Mouse (Mus musculus): ENCODE data around the gene Arf5. TPM values are rescaled to one million over a fixed set of nuclear protein-coding genes. Genes with fewer than 3 reads are reported as not detected.

Arf5 gene
- polyA plus RNA-seq (2014; fragmentation: Nextera tagmentation; extraction: Ambion mirVana): 349 and 376 TPM in 2 replicates

DNA sequence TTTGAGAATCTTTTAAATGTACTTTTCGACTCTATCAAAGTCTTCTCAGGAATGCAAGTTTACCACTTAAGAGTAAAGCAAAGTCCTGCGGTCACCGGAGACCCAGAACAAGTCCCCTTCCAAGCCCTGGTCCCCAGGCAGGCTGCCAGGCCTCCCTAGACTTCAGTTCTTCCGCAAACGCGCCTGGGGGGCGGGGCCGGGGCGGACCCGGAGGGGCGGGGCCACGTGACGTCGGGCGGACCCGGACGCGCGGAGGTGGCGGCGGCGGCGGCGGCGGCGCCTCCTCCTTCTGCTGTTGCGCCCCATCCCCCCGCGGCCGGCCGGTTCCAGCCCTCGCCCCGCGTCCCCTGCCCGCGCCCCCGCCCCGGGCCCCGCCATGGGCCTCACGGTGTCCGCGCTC is at the start of gene Arf5:
Arf5 (plus strand) TSS at position 248 of the 400 bp plus-strand sequence.
- peaks cover 28% of the 10 kb centered on the region for H3K36me3 ChIP-seq (ENCODE audit: insufficient read depth)
- peak within 1 kb of the TSS; percentile 63 for H3K4me2 ChIP-seq
- peak within 1 kb of the TSS; percentile 97 for H3K9ac ChIP-seq
- ATAC-seq (ENCODE audit: insufficient read depth): peak; percentile 65
- TF ChIP-seq CTCF (IDR thresholded peaks at IDR 0.05; ENCODE audit: low read depth): no peak
- peak; percentile 95 for DNase-seq
- H3K9me3 ChIP-seq (ENCODE audit: low read depth, low read length): no peaks in the 10 kb centered on the region
- H3K27ac ChIP-seq (ENCODE audit: low read depth): peak within 1 kb of the TSS; percentile 86
- under 1% methylated on average over 26 of the region's 42 CpGs for WGBS
- H3K27me3 ChIP-seq (ENCODE audit: insufficient read depth, low read length): no peaks in the 10 kb centered on the region
- H3K4me1 ChIP-seq (ENCODE audit: insufficient read depth): peaks cover 8% of the 10 kb centered on the region
- peak within 1 kb of the TSS; percentile 89 for H3K4me3 ChIP-seq (ENCODE audit: low read depth, low read length)

DNA sequence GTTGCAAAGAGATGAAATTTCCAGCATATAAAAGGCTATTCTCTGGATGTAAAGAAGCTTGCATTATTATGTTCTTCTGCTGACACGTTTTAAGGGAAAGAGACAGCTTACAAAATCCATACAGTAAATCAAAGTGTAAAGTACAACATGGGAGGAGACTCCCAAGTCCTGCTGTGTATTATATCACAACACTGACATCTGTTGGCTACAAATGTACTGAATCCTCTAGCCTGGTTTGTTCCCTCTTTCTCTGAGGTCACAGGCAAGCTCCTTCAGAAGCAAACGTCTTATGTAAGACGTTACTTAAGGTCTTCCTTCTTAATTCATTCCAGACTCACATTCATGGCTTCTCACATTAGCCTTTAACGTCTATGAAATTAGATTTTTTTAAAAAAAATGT is 41.4 kb upstream of the Arf5 start:
- Histone ChIP-seq H3K9me3 (ENCODE audit: low read depth, low read length) (no peaks in the 10 kb centered on the region), H3K4me3 (ENCODE audit: low read depth, low read length) (no peak overlapping the region), H3K4me2 (no peak overlapping the region), H3K36me3 (ENCODE audit: insufficient read depth) (no peaks in the 10 kb centered on the region), H3K27ac (ENCODE audit: low read depth) (no peak overlapping the region), H3K27me3 (ENCODE audit: insufficient read depth, low read length) (no peaks in the 10 kb centered on the region), H3K9ac (no peak overlapping the region), H3K4me1 (ENCODE audit: insufficient read depth) (no peaks in the 10 kb centered on the region)
- DNase-seq (no peak), ATAC-seq (ENCODE audit: insufficient read depth) (no peak)
- 52% methylated on average over 4 of the region's 4 CpGs for WGBS
- TF ChIP-seq CTCF (IDR thresholded peaks at IDR 0.05; ENCODE audit: low read depth): no peak

DNA sequence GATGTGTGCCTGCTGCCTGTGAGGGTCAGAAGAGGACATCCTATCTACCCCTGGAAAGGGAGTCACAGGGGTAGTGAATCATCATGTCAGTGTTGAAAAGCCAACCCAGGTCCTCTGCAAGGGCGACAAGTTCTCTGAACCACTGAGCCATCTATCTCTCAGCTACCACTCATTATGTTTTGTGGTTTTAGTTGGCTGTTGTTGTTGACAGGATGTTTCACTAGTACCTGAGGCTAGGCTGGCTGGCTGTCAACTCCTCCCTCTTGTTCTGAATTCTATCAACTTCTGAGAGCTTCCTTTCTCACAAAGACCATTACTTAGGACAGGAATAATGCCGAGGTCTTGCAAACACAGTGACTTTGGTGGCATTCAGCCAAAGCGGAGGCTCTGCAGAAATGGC is 38.2 kb upstream of the Arf5 start:
- Histone ChIP-seq H3K9ac (no peak overlapping the region), H3K27me3 (ENCODE audit: insufficient read depth, low read length) (no peaks in the 10 kb centered on the region), H3K4me3 (ENCODE audit: low read depth, low read length) (no peak overlapping the region), H3K36me3 (ENCODE audit: insufficient read depth) (no peaks in the 10 kb centered on the region), H3K9me3 (ENCODE audit: low read depth, low read length) (no peaks in the 10 kb centered on the region), H3K27ac (ENCODE audit: low read depth) (no peak overlapping the region), H3K4me1 (ENCODE audit: insufficient read depth) (no peaks in the 10 kb centered on the region), H3K4me2 (no peak overlapping the region)
- WGBS: 78% methylated on average over 3 of the region's 3 CpGs
- DNase-seq: no peak
- ATAC-seq (ENCODE audit: insufficient read depth): no peak
- no peak for TF ChIP-seq CTCF (IDR thresholded peaks at IDR 0.05; ENCODE audit: low read depth)

DNA sequence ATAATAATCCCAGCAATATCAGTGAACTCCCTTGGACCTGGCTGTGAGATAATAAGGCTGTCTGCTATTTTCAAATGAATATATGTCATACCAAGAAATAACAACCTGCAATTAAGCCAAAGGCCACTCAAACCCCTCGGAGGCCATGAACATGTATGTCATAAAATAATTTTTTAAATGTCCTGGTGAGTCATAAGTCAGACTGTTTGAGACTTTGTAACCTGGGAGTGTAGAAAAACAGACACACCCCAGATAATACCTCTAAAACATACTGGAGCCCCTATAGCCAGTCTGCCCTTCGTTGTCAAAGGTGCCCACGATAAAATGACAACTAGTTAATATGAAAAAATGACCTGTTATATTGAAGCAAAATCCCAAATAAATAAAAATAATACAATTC is 34.3 kb upstream of the Arf5 start:
- no peak overlapping the region for H3K27ac ChIP-seq (ENCODE audit: low read depth)
- no peaks in the 10 kb centered on the region for H3K36me3 ChIP-seq (ENCODE audit: insufficient read depth)
- WGBS: 84% methylated on average over 3 of the region's 3 CpGs
- H3K4me3 ChIP-seq (ENCODE audit: low read depth, low read length): no peak overlapping the region
- no peaks in the 10 kb centered on the region for H3K4me1 ChIP-seq (ENCODE audit: insufficient read depth)
- H3K4me2 ChIP-seq: no peak overlapping the region
- no peaks in the 10 kb centered on the region for H3K27me3 ChIP-seq (ENCODE audit: insufficient read depth, low read length)
- H3K9me3 ChIP-seq (ENCODE audit: low read depth, low read length): no peaks in the 10 kb centered on the region
- no peak overlapping the region for H3K9ac ChIP-seq
- TF ChIP-seq CTCF (IDR thresholded peaks at IDR 0.05; ENCODE audit: low read depth): no peak
- DNase-seq (no peak), ATAC-seq (ENCODE audit: insufficient read depth) (no peak)

DNA sequence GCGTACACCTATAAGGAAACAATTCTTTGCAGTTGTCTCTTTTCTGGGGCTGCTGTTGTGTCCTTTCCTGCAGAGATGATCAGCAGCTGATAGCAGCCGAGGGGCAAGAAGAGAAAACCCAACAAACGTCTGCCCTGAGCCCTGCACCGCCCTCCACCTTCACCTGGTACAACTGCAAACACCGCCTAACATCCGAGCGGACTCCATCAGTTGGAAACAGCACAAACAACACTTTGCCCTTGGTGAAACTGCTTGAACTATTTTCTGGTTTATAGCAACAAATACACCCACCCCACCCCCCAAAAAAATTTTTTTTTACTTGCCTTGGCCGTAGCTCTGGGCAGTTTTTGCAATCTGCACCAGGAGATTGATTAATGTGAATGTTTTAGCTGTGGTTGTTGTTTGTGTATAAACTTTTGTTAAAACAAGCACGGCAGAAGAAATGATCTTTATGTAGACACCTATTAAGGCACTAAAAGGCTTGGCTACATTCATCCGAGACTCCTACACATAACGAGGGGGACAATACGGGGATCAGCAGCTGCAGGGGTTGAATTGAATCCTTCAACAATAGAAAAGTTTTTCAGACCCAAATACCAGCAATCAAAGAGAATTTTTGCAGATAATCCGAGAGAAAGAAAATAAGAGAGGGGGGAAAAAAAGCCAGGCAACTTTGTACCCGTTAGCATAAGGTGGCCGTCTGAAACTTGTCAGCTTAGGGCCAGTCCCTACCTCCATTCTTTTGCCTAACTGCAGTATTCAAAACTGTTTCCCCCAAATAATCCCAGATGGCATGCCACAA is 27.1 kb upstream of the Arf5 start:
- ATAC-seq (ENCODE audit: insufficient read depth) (no peak), DNase-seq (no peak)
- Histone ChIP-seq H3K27me3 (ENCODE audit: insufficient read depth, low read length) (peaks cover 27% of the 10 kb centered on the region), H3K9me3 (ENCODE audit: low read depth, low read length) (no peaks in the 10 kb centered on the region), H3K9ac (no peak overlapping the region), H3K4me1 (ENCODE audit: insufficient read depth) (no peaks in the 10 kb centered on the region), H3K36me3 (ENCODE audit: insufficient read depth) (no peaks in the 10 kb centered on the region), H3K4me2 (peak overlapping the region; percentile 65; the same call in 1 of the 2 replicates), H3K27ac (ENCODE audit: low read depth) (no peak overlapping the region), H3K4me3 (ENCODE audit: low read depth, low read length) (peak overlapping the region; percentile 34)
- 27% methylated on average over 15 of the region's 15 CpGs for WGBS
- no peak for TF ChIP-seq CTCF (IDR thresholded peaks at IDR 0.05; ENCODE audit: low read depth)

DNA sequence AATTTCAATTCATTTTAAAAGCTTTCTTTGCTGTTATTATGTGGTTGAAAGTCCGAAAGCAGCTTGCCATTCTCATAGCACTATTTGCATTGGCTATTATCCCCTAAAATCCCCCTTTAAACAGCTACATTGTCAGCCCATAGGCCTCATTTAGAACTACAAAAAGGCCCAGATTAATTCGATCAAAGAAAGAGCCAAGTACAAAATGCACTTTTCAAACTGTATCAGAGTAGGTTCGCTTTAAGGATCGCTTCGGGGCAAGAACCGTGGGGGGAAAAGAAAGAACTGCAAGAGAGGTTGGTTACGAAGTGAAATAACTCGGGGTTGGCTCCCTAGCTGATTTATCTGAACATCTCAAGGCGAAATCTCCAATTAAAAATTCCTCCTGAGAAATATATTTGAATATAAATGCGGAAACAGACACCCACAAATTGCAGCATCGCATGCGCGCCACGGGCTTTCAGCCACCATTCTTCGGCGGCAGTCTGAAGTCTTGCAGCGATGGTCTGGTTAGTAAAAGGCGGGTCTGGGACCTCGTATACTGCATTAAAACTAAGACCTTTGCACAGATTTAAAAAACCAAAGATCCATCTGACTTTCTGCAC is 26.4 kb upstream of the Arf5 start:
- WGBS: 3% methylated on average over 19 of the region's 19 CpGs
- H3K27me3 ChIP-seq (ENCODE audit: insufficient read depth, low read length): peaks cover 27% of the 10 kb centered on the region
- H3K4me2 ChIP-seq: peak overlapping the region; percentile 65
- no peak overlapping the region for H3K27ac ChIP-seq (ENCODE audit: low read depth)
- no peak for ATAC-seq (ENCODE audit: insufficient read depth)
- peak; percentile 66 for DNase-seq
- H3K9ac ChIP-seq: no peak overlapping the region
- no peak for TF ChIP-seq CTCF (IDR thresholded peaks at IDR 0.05; ENCODE audit: low read depth)
- no peaks in the 10 kb centered on the region for H3K9me3 ChIP-seq (ENCODE audit: low read depth, low read length)
- H3K4me1 ChIP-seq (ENCODE audit: insufficient read depth): no peaks in the 10 kb centered on the region
- peak overlapping the region; percentile 34 for H3K4me3 ChIP-seq (ENCODE audit: low read depth, low read length)
- H3K36me3 ChIP-seq (ENCODE audit: insufficient read depth): no peaks in the 10 kb centered on the region

DNA sequence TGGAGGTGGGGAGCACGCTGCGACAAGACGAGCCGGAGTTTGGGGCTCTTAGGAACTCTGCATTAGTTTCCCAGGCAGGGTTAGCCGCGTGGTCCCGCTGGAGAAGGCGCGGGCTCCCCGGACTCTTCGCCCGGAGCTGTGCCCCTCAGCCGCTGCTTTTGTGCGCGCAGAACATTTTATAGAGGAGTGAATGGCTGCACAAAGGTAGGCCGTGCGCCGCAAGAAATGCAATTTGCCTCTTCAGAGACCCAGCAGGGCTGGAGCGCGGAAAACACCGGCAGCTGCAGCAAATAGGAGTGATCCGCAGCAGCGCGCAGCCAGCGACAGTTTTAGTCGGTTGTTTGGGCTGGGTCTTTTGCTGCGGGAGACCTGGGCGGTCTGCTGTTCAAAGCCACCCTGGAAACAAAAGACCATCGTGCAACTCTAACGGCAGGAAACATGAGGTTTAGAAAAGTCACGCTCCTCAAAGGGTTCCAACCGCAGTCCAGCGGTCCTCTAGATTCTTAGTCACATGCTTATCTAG is 25.6 kb upstream of the Arf5 start, which contains the start of gene Zfp800:
Zfp800 (minus strand) TSS at position 325 of the 523 bp plus-strand sequence.
- Histone ChIP-seq H3K9me3 (ENCODE audit: low read depth, low read length) (no peaks in the 10 kb centered on the region), H3K4me2 (peak within 1 kb of the TSS; percentile 65), H3K27ac (ENCODE audit: low read depth) (no peak within 1 kb of the TSS), H3K4me1 (ENCODE audit: insufficient read depth) (no peaks in the 10 kb centered on the region), H3K36me3 (ENCODE audit: insufficient read depth) (no peaks in the 10 kb centered on the region), H3K4me3 (ENCODE audit: low read depth, low read length) (peak within 1 kb of the TSS; percentile 34), H3K27me3 (ENCODE audit: insufficient read depth, low read length) (peaks cover 27% of the 10 kb centered on the region), H3K9ac (peak within 1 kb of the TSS; percentile 33; the same call in 1 of the 2 replicates)
- DNase-seq (peak; percentile 52), ATAC-seq (ENCODE audit: insufficient read depth) (no peak)
- WGBS: 2% methylated on average over 33 of the region's 33 CpGs
- no peak for TF ChIP-seq CTCF (IDR thresholded peaks at IDR 0.05; ENCODE audit: low read depth)

Data from lung, embryonic 14.5 days (tissue).